Mouse (Mus musculus) lung, adult 2 months (tissue): Measurements from ENCODE around the gene Peak1. TPM values are rescaled to one million over a fixed set of nuclear protein-coding genes. Genes with fewer than 3 reads are reported as not detected.

Source experiments
- DNase-seq: peaks from one replicate; pipeline ENCODE4 v3.0.0; 2022
- H3K4me1 ChIP-seq: fragments of 200-500 bp; 2 replicates; pipeline ENCODE4 v1.6.1; 2011; ENCODE audit warnings: low read length; ENCODE audit not compliant: control insufficient read depth, insufficient read depth
- H3K4me3 ChIP-seq: fragments of 200-500 bp; replicated peaks from 2 replicates; pipeline ENCODE3; 2011; ENCODE audit warnings: low read depth, mild to moderate bottlenecking, control low read depth, low read length; ENCODE audit errors: extremely low read depth
- CTCF ChIP-seq: fragments of 200-500 bp; IDR thresholded peaks from 2 replicates; pipeline ENCODE4 v1.5.1; 2011; ENCODE audit warnings: mild to moderate bottlenecking, low read length, control low read depth; ENCODE audit not compliant: insufficient read depth
- POLR2A ChIP-seq: fragments of 200-500 bp; IDR thresholded peaks from 2 replicates; pipeline ENCODE4 v1.6.1; 2011; ENCODE audit warnings: low read depth, mild to moderate bottlenecking, control low read depth, low read length, borderline replicate concordance; ENCODE audit errors: extremely low read depth
- WGBS: fragments of 180-500 bp; shearing (Covaris S2); methylation state at CpG from one replicate; pipeline ENCODE4 v1.1.7; 2018; 5-methylcytosine and 5-hydroxymethylcytosine counted together
- polyA plus RNA-seq: library from polyadenylated mRNA; depleted of rRNA; stranded (reverse); fragments of >200 nt; gene quantifications from 2 replicates; pipeline ENCODE4 v1.2.3, GENCODE M21; 2012

The Peak1 gene
- polyA plus RNA-seq, 1 experiment, result 22.4 TPM

DNA sequence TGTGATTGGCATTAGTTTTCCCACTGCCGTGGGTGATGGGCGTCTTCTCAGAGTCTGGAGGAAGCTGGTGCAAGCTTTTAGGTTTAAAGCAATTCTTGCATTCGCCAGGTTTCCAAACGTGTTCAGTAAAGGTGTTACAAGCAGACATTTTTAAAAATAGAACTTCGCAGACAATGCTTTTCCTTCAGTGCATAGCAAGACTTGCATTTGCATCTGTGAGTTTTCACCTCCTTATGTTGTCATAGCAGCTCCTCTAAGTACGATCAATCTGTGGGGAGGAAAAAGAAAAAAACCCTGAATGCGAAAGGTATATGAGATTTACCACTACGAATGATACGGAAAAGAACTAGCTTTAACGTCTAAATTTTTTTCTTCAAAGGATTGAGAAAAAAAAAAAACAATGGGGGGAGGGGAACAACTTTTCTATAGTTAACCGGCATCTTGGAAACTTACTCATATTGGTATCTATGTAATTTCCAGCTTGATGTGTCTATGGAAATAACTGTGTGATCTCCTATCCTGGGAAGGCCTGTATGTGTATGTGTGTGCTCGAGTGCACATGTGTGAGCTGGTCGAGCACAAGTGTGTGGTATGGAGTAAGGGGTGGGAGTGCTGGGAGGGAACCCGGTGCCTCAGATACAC is 157.3 kb downstream of the Peak1 start:
- 84% methylated on average over 14 of the region's 14 CpGs for WGBS
- TF ChIP-seq POLR2A, result no peak
- TF ChIP-seq CTCF, result no peak
- DNase-seq, result no peak
- peaks cover 9% of the 10 kb centered on the region for H3K4me1 ChIP-seq
- no peak overlapping the region for H3K4me3 ChIP-seq

DNA sequence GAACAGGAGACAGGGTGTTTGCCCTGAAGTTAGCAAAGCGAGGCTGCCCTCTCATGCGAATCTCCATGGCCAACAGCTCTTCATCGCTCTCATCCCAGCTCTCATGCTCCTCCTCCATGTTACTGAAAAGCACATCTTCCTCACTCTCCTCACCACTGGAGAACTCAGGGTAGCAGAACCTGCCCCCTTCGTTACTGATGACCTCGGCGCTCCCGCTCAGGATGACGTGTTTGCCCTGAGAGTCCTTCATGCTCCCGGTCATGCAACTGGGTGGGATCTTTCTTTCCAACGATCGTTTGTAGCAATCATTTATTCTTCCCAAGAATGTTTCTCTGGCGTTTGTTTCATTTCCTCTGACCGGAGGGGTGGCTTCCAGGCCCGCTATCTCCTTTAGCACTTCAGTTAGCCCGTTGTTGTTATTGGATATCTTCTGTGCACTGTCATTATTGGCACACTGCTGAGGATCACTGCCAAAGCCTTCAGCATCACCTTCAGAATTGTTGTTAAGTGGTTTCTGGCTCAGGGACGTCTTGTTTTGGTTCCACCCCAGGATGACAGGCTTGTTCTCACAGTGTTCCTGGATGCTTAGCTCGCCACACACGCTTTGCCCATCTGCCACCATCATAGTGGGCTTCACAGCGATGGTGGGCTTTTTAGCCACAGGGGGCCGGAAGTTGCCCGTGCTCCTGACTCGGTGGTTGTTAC is 157.9 kb downstream of the Peak1 start:
- DNase-seq, result no peak
- peaks cover 5% of the 10 kb centered on the region for H3K4me1 ChIP-seq
- H3K4me3 ChIP-seq, result no peak overlapping the region
- WGBS, result 66% methylated on average over 22 of the region's 22 CpGs
- TF ChIP-seq POLR2A, result no peak
- TF ChIP-seq CTCF, result no peak

DNA sequence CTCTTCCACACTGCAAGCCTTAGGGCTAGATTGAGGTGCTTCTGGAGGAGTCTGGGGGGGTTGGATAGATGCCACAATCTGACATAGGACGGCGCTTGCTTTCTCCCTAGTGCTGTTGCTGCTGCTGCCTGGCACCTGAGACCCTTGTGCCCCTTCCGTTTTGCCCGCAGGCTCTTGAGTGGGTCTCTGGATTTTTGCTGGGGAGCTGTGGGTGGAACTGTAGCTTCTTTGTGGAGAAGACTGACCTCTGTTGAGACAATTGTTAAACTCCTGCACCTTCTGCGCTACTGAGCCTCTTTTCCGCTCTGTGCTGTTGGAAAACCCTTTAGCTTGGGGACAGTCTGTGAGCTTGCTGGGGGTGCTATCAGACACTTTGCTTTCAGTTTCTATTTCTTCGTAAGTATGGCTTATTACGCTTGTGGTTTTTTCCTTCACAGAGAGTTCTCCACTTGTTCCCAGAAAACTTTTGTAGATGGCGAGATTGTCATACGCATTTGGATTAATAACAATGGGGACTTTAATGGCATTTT is 159.5 kb downstream of the Peak1 start:
- TF ChIP-seq POLR2A (no peak), CTCF (no peak)
- WGBS, result 88% methylated on average over 10 of the region's 10 CpGs
- DNase-seq, result no peak
- Histone ChIP-seq H3K4me3 (no peak overlapping the region), H3K4me1 (no peaks in the 10 kb centered on the region; the same call in 1 of the 2 replicates)

DNA sequence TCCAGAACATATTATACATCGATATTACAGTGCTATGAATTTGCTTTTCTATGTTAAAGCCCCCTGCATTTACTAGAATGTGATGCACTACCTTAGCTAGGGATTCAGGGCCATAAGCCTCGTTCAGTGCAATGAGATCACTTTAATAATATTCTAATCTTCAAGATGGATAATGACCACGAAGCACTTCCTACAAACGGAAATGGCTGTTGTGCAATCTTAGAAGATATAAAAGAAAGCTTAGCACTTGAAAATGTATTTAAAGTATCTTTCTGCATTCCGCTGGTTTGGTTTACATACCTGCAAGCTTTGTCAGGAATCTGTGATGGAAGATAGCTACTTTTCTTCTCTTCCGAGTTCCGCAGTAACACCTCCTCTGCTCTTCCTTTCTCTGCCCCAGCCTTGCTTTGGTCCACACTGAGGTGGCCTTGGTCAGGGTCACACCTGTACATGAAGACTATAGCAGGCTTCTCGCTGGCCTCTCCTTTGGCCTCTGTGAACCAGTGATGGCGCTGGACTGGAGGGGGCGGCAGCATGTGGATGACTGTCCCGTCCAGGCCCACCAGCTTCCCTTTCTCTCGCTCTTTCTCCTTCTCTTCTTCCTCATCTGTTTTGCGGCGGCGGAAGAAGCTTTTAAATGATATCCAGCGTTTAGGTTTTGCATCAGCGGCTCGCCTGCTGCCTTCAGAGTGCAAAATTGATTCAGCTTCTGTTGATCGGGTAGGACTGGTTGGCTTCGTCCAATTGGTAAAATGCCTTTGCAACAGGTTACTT is 160.5 kb downstream of the Peak1 start:
- Histone ChIP-seq H3K4me1 (no peaks in the 10 kb centered on the region; the same call in 1 of the 2 replicates), H3K4me3 (no peak overlapping the region)
- no peak for TF ChIP-seq CTCF
- TF ChIP-seq POLR2A, result no peak
- DNase-seq, result no peak
- 84% methylated on average over 20 of the region's 20 CpGs for WGBS

DNA sequence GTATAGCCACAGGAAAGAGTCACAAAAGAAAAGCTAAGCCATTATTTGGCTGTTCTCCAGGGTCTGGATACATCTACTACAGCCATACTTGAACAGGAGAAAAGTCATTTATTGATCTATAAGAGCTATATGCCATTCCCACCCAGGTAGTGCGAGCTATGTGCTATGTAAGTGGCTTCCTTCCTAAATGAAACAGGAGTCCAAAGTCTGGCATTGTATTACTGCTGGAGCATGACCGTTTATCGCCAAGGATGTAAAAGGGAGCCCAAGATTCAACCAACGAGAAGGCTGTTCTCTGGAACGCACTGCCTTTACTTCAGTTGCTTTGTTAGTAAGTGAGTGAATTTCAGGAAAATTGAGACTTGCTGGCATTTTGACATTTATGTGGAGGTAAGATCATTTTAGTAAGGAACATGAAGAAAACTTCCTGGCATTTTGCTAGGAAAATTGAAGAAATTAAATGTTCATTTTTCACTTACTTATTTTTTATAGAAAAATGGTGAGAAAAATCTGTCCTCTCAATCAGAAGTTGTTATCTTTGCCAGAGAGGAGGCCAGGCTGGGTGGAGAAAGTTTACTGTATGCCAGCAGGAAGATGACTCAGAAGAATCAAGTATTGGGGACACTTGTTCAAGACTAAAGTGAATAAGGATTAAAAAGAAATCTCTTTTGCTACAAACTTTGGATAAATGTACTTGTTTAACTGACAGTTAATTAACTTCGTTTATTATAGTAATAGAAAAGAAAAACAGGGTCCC is 162.0 kb downstream of the Peak1 start:
- Histone ChIP-seq H3K4me1 (no peaks in the 10 kb centered on the region; the same call in 1 of the 2 replicates), H3K4me3 (no peak overlapping the region)
- no peak for DNase-seq
- TF ChIP-seq CTCF (no peak), POLR2A (no peak)
- WGBS, result 77% methylated on average over 6 of the region's 6 CpGs

DNA sequence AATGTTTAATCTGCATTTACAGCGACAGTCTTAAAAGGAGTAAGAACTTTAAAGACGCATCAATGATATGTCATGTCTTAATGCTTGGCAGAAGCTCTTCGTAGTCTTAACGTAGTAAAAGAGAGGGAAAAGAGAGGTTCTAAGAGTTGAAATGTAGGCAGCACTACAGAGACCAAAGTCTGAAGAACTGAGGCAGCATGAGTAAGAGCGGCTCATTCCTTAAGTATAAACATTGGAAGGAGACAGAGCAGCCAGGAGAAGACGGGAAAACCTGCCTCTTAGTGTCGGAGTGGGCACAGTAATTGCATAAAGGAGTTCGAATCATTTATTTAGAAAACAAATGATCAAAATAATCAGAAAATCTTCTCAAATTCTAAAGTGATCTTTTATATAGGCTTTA is 173.5 kb downstream of the Peak1 start:
- no peak for DNase-seq
- TF ChIP-seq POLR2A, result no peak
- TF ChIP-seq CTCF, result no peak

DNA sequence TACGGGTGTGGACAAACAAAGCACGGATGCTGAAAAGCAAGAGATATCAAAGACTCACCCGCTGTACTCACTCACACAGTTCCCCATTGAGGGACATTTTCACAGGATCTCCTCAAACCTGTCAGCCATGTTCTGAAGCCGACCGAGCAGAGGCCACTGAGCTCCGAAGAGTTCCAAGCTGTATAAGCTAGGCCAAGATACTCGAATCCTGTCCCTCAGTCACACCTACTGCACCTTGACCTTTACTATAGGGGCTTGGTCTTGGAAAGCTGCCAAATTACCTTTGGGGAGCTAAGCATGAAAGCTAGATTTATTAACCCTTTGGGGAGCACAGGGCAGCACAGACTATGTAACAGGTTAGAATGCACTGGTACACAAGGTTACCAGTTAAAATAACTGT is 174.0 kb downstream of the Peak1 start:
- H3K4me1 ChIP-seq, result peaks cover 3% of the 10 kb centered on the region
- no peak for DNase-seq
- WGBS, result 75% methylated on average over 7 of the region's 7 CpGs
- no peak overlapping the region for H3K4me3 ChIP-seq
- TF ChIP-seq POLR2A (no peak), CTCF (no peak)

More for the DNA sequence above, 173.5 kb downstream of the Peak1 start:
- WGBS, result 79% methylated on average over 8 of the region's 8 CpGs
- Histone ChIP-seq H3K4me1 (peaks cover 3% of the 10 kb centered on the region), H3K4me3 (no peak overlapping the region)

DNA sequence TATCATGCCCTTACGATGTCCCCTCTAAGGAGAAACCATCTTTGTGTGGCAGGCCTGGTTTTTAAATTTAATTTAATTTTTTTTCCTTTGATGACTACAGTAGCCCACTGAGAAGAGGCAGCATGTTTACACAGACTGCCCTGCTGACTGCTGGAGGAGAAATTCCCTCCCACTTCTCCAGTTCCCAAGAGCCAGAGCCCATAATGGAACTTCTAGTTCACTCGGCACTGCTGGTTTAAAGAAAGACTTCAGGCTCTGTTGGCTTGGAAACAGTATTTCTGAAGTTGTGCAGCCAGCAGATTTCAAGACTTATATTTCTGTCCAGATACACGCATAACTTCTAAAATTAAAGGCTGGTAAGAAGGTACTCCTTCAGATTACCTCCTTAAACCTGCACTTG is 175.2 kb downstream of the Peak1 start:
- Histone ChIP-seq H3K4me3 (no peak overlapping the region), H3K4me1 (no peaks in the 10 kb centered on the region; the same call in 1 of the 2 replicates)
- WGBS, result 64% methylated on average over 3 of the region's 3 CpGs
- TF ChIP-seq CTCF (no peak), POLR2A (no peak)
- no peak for DNase-seq

DNA sequence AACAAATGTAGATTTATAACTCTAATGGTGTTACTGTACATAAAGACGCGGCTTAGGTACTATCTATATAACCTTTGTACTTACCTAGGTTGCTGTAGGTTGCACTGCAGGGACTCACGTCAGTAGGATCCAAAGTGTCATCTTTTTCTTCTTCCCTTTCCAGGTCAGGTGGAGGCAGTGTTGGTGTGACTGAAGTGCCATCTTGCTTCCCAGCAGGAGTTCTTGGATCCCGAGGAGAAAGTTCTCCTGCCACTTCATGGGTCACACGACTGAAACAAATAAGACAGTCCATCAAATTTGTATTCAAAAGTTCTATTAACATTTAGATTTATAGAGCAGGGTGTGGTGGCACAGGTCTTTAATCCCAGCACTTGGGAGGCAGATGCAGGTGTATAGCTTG is 176.8 kb downstream of the Peak1 start:
- Histone ChIP-seq H3K4me1 (no peaks in the 10 kb centered on the region; the same call in 1 of the 2 replicates), H3K4me3 (no peak overlapping the region)
- TF ChIP-seq CTCF, result no peak
- no peak for TF ChIP-seq POLR2A
- WGBS, result 89% methylated on average over 5 of the region's 5 CpGs
- no peak for DNase-seq
